Mouse (Mus musculus) heart, postnatal 0 days (tissue): ENCODE data around the gene Olfr328.

Experiments
- CTCF ChIP-seq: IDR thresholded peaks from 2 replicates; pipeline ENCODE4 v1.5.1; 2016; ENCODE audit warnings: antibody characterized with exemption, control low read depth, low read depth
- EP300 ChIP-seq: IDR thresholded peaks from 2 replicates; pipeline ENCODE4 v1.6.1; 2016; ENCODE audit warnings: antibody characterized with exemption, low read depth

GRCm38 (mm10) chr11:58555536-58555935, at the start of gene Olfr328:
- TF ChIP-seq EP300, result no peak
- TF ChIP-seq CTCF, result no peak
